Mouse (Mus musculus): ENCODE results near the gene Dennd4a. TPM values are rescaled to one million over a fixed set of nuclear protein-coding genes. Genes with fewer than 3 reads are reported as not detected.
A peak's percentile ranks its signal among the peaks of the same experiment; 100 is the strongest.

Gene Dennd4a
- polyA plus RNA-seq, 1 experiment from 2014 or later = 10.0 TPM

- Histone ChIP-seq H3K4me1 (peaks cover 4% of the 10 kb centered on the region; the same call in 1 of the 2 replicates), H3K4me3 (no peak overlapping the region), H3K4me2 (replicated peaks) (no peak overlapping the region), H3K9ac (no peak overlapping the region), H3K27ac (no peak overlapping the region), H3K36me3 (no peaks in the 10 kb centered on the region), H3K27me3 (no peaks in the 10 kb centered on the region), H3K9me3 (no peaks in the 10 kb centered on the region)
- WGBS = 83% methylated on average over 4 of the region's 4 CpGs
- no peak for ATAC-seq (ENCODE audit: insufficient number of reproducible peaks, insufficient read depth, low FRiP score, low TSS enrichment)
Observed at GRCm38 (mm10) chr9:64775491-64775890, 35.6 kb upstream of the Dennd4a start.

GRCm38 (mm10) chr9:64777441-64777987 is 33.6 kb upstream of the Dennd4a start:
- peaks cover 4% of the 10 kb centered on the region; the same call in 1 of the 2 replicates for H3K4me1 ChIP-seq
- H3K4me2 ChIP-seq (replicated peaks) = no peak overlapping the region
- H3K9ac ChIP-seq = no peak overlapping the region
- H3K27ac ChIP-seq = no peak overlapping the region
- no peaks in the 10 kb centered on the region for H3K36me3 ChIP-seq
- no peaks in the 10 kb centered on the region for H3K27me3 ChIP-seq
- no peaks in the 10 kb centered on the region for H3K9me3 ChIP-seq
- ATAC-seq (ENCODE audit: insufficient number of reproducible peaks, insufficient read depth, low FRiP score, low TSS enrichment) = no peak
- H3K4me3 ChIP-seq = no peak overlapping the region
- WGBS = 88% methylated on average over 4 of the region's 4 CpGs

- Histone ChIP-seq H3K4me1 (peaks cover 4% of the 10 kb centered on the region; the same call in 1 of the 2 replicates), H3K9me3 (no peaks in the 10 kb centered on the region), H3K27ac (no peak overlapping the region), H3K4me3 (no peak overlapping the region), H3K27me3 (no peaks in the 10 kb centered on the region), H3K36me3 (no peaks in the 10 kb centered on the region), H3K9ac (no peak overlapping the region), H3K4me2 (replicated peaks) (no peak overlapping the region)
- WGBS = 80% methylated on average over 1 of the region's 1 CpGs
- ATAC-seq (ENCODE audit: insufficient number of reproducible peaks, insufficient read depth, low FRiP score, low TSS enrichment) = no peak
Observed at GRCm38 (mm10) chr9:64778151-64778550, 33.0 kb upstream of the Dennd4a start.

GRCm38 (mm10) chr9:64779628-64780027 is 31.5 kb upstream of the Dennd4a start:
- no peaks in the 10 kb centered on the region for H3K9me3 ChIP-seq
- 41% methylated on average over 7 of the region's 7 CpGs for WGBS
- no peaks in the 10 kb centered on the region for H3K27me3 ChIP-seq
- no peak for ATAC-seq (ENCODE audit: insufficient number of reproducible peaks, insufficient read depth, low FRiP score, low TSS enrichment)
- no peak overlapping the region for H3K4me2 ChIP-seq (replicated peaks)
- no peak overlapping the region for H3K9ac ChIP-seq
- H3K4me1 ChIP-seq = no peaks in the 10 kb centered on the region
- H3K4me3 ChIP-seq = no peak overlapping the region
- no peaks in the 10 kb centered on the region for H3K36me3 ChIP-seq
- H3K27ac ChIP-seq = no peak overlapping the region

- no peaks in the 10 kb centered on the region for H3K9me3 ChIP-seq
- H3K27me3 ChIP-seq = no peaks in the 10 kb centered on the region
- H3K36me3 ChIP-seq = no peaks in the 10 kb centered on the region
- WGBS = 80% methylated on average over 7 of the region's 7 CpGs
- no peak overlapping the region for H3K9ac ChIP-seq
- H3K4me1 ChIP-seq = no peaks in the 10 kb centered on the region; the same call in 1 of the 2 replicates
- no peak overlapping the region for H3K4me2 ChIP-seq (replicated peaks)
- no peak for ATAC-seq (ENCODE audit: insufficient number of reproducible peaks, insufficient read depth, low FRiP score, low TSS enrichment)
- no peak overlapping the region for H3K4me3 ChIP-seq
- no peak overlapping the region for H3K27ac ChIP-seq
Observed at GRCm38 (mm10) chr9:64783511-64783910, 27.6 kb upstream of the Dennd4a start.

- no peak overlapping the region for H3K9ac ChIP-seq
Observed at GRCm38 (mm10) chr9:64784841-64785240, 26.3 kb upstream of the Dennd4a start.

GRCm38 (mm10) chr9:64786216-64786905 is 24.8 kb upstream of the Dennd4a start:
- 78% methylated on average over 9 of the region's 9 CpGs for WGBS
- Histone ChIP-seq H3K36me3 (no peaks in the 10 kb centered on the region), H3K4me2 (replicated peaks) (no peak overlapping the region), H3K4me1 (no peaks in the 10 kb centered on the region; the same call in 1 of the 2 replicates), H3K27me3 (no peaks in the 10 kb centered on the region), H3K9ac (no peak overlapping the region), H3K4me3 (no peak overlapping the region), H3K9me3 (no peaks in the 10 kb centered on the region), H3K27ac (no peak overlapping the region)
- ATAC-seq (ENCODE audit: insufficient number of reproducible peaks, insufficient read depth, low FRiP score, low TSS enrichment) = no peak

More at GRCm38 (mm10) chr9:64784841-64785240, 26.3 kb upstream of the Dennd4a start:
- Histone ChIP-seq H3K4me1 (no peaks in the 10 kb centered on the region; the same call in 1 of the 2 replicates), H3K27me3 (no peaks in the 10 kb centered on the region), H3K4me2 (replicated peaks) (no peak overlapping the region), H3K27ac (no peak overlapping the region), H3K36me3 (no peaks in the 10 kb centered on the region), H3K4me3 (no peak overlapping the region), H3K9me3 (no peaks in the 10 kb centered on the region)
- ATAC-seq (ENCODE audit: insufficient number of reproducible peaks, insufficient read depth, low FRiP score, low TSS enrichment) = no peak
- 30% methylated on average over 4 of the region's 4 CpGs for WGBS

- no peaks in the 10 kb centered on the region; the same call in 1 of the 2 replicates for H3K4me1 ChIP-seq
- no peaks in the 10 kb centered on the region for H3K27me3 ChIP-seq
- no peaks in the 10 kb centered on the region for H3K36me3 ChIP-seq
- H3K9ac ChIP-seq = no peak overlapping the region
- no peak for ATAC-seq (ENCODE audit: insufficient number of reproducible peaks, insufficient read depth, low FRiP score, low TSS enrichment)
- no peak overlapping the region for H3K27ac ChIP-seq
- H3K4me3 ChIP-seq = no peak overlapping the region
- WGBS = 75% methylated on average over 7 of the region's 7 CpGs
- no peak overlapping the region for H3K4me2 ChIP-seq (replicated peaks)
- no peaks in the 10 kb centered on the region for H3K9me3 ChIP-seq
Observed at GRCm38 (mm10) chr9:64788070-64788469, 23.1 kb upstream of the Dennd4a start.

- no peak for ATAC-seq (ENCODE audit: insufficient number of reproducible peaks, insufficient read depth, low FRiP score, low TSS enrichment)
- 78% methylated on average over 13 of the region's 13 CpGs for WGBS
- H3K4me3 ChIP-seq = no peak overlapping the region
- H3K27ac ChIP-seq = no peak overlapping the region
- no peaks in the 10 kb centered on the region for H3K9me3 ChIP-seq
- H3K4me2 ChIP-seq (replicated peaks) = no peak overlapping the region
- no peaks in the 10 kb centered on the region; the same call in 1 of the 2 replicates for H3K4me1 ChIP-seq
- no peaks in the 10 kb centered on the region for H3K36me3 ChIP-seq
- H3K9ac ChIP-seq = no peak overlapping the region
- H3K27me3 ChIP-seq = no peaks in the 10 kb centered on the region
Observed at GRCm38 (mm10) chr9:64789341-64789761, 21.8 kb upstream of the Dennd4a start.

- Histone ChIP-seq H3K4me3 (no peak overlapping the region), H3K9me3 (no peaks in the 10 kb centered on the region), H3K27me3 (no peaks in the 10 kb centered on the region), H3K4me1 (no peaks in the 10 kb centered on the region; the same call in 1 of the 2 replicates), H3K4me2 (replicated peaks) (no peak overlapping the region), H3K27ac (no peak overlapping the region), H3K9ac (no peak overlapping the region), H3K36me3 (no peaks in the 10 kb centered on the region)
- no peak for ATAC-seq (ENCODE audit: insufficient number of reproducible peaks, insufficient read depth, low FRiP score, low TSS enrichment)
- 80% methylated on average over 10 of the region's 10 CpGs for WGBS
Observed at GRCm38 (mm10) chr9:64789887-64790400, 21.2 kb upstream of the Dennd4a start.

GRCm38 (mm10) chr9:64790673-64791660 is 20.2 kb upstream of the Dennd4a start:
- Histone ChIP-seq H3K9me3 (no peaks in the 10 kb centered on the region), H3K36me3 (no peaks in the 10 kb centered on the region), H3K27me3 (no peaks in the 10 kb centered on the region), H3K4me1 (no peaks in the 10 kb centered on the region; the same call in 1 of the 2 replicates), H3K4me2 (replicated peaks) (no peak overlapping the region), H3K9ac (no peak overlapping the region), H3K27ac (peak overlapping the region; percentile 17; the same call in 1 of the 2 replicates), H3K4me3 (no peak overlapping the region)
- WGBS = 93% methylated on average over 7 of the region's 7 CpGs
- ATAC-seq (ENCODE audit: insufficient number of reproducible peaks, insufficient read depth, low FRiP score, low TSS enrichment) = no peak
